Mouse (Mus musculus): ENCODE results near the gene Tgfb1i1. TPM values are rescaled to one million over a fixed set of nuclear protein-coding genes. Genes with fewer than 3 reads are reported as not detected.

Tgfb1i1 gene
- 5.0 and 5.9 TPM in 2 replicates for polyA plus RNA-seq (2012; rRNA removed)

GRCm38 (mm10) chr7:128246496-128247391 lies at the start of gene Tgfb1i1:
Tgfb1i1 (plus strand) TSS chr7:128246812.

DNA sequence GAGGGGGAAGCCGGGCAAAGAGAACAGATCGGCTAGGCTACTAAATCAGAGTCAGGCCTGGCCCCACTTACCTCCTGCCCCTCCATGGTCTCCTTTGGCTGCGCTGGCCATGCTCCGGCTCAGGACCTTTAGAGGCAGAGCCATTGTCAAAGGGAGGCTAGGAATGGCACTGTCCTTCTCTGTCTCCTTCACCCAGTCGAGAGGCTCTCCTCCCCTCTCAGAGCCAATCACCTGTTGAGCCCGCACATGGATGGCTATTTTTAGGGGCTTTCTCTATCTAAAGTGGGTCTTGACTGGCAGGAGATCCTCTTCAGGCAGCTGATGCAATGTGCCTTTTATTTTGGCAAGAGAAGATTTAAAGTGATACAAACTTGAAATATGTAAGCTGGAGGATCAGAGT lies 40.5 kb upstream of the Tgfb1i1 start, which contains the start of gene Cox6a2:
Gene Cox6a2, minus strand, starts transcription at position 236 of the 400 bp plus-strand sequence.

DNA sequence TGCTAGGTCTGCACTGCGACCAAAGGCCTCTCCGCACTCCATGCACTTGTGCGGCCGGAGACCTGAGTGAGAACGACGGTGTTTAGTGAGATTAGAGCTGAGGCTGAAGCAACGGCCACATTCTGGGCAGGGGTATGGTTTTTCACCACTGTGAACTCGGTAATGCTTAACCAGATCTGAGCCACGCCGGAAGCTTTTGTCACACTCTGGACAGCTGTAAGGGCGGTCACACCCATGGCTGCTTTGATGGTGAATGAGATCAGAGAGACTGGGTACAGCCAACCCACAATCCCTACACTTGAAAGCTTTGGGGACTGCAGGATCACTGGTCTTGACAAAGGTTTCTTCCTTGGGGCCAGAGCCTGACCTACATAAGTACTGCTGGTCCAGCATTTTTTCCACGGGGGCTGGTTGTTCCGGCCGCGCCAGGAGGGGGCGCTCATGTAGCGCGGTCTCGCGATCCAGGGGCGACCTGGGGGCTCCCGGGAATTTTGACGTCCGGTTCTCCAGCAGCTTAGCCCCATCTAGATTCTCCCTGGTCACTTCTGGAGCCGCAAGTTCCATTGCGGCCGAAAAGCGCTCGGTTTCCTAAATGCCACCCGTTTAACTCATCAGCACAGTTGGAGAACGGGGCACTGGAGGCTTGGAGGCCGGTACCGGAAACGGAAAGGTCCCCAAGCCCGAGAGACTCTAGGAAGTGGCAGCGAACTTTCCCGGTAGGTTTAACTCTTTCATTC lies 9.6 kb upstream of the Tgfb1i1 start, which contains the start of gene Armc5:
Gene Armc5, plus strand, starts transcription at position 487 of the 737 bp plus-strand sequence.

GRCm38 (mm10) chr7:128237927-128238778 lies 8.5 kb upstream of the Tgfb1i1 start, which contains the start of gene 9130023H24Rik:
9130023H24Rik (minus strand) TSS chr7:128238031.

DNA sequence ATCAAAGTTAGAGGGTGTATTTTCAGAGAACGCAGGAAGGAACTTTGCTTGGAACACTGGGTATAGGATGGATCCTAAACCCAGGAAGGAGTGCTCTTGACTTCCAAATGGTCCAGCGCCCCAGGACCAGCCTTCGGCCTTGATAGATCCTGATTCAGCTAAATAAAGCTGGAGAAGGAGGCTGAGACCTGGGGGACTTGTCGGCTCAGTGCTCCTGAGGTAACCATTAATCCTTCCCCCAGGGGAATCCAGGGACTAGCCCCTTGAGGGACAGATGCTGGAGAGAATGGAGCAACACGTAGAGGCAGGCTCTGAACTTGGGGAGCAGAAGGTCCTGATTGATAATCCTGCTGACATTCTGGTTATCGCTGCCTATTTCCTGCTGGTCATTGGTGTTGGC lies 18.8 kb downstream of the Tgfb1i1 start, which contains the start of gene Slc5a2:
Gene Slc5a2, plus strand, starts transcription at position 247 of the 400 bp plus-strand sequence.

DNA sequence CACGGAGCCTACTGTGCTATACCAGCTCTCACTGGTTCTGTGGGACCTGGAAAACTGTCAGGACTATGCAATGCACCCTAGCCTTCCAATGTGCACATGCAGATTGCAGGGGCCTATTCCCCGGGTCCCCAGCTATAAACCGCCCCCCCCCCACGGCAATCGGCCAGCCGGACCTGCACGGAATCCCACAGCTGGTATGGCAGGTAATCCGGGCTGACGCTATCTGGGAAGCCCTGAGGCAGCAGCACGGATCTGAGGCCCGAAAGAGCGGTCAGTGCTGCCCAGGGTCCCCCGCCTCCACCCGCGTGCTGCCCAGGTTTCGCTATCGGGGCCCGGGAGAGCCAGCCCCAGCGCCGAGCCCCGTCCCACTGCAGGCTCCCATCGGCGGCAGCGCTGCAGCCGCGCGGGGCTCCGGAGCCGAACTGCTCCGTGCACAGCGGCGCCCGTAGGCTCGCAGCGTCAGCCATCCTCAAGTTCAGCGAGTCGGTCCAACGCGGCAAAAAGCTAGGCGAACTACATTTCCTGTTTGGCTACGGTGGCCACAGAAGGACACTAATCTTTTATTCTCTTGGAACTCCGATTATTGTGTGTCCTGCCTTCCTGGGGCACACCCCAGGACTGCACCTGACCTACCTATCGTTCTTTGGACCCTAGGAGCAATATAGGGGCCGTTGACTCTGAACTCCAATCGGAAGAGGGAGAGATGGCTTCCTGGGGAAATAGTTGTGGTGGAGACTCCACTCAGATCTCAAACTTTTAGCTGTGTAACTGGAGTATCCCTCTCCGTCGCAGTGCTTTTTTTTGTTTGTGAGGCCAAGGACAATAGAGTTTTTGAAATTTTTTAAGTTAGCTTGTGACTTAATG lies 51.2 kb downstream of the Tgfb1i1 start, which contains the start of gene BC017158:
Gene BC017158, minus strand, starts transcription at position 554 of the 864 bp plus-strand sequence.

Other genes starting within 250 kb of the Tgfb1i1 start
- gene Trim72, start 242.9 kb upstream of the Tgfb1i1 start, polyA plus RNA-seq (2012; rRNA removed): 0.07 TPM in 2 replicates
- 11.7 and 16.8 TPM in 2 replicates for gene Itgam, start 184.2 kb upstream of the Tgfb1i1 start, polyA plus RNA-seq (2012; rRNA removed)
- gene Gm49368, start 184.1 kb upstream of the Tgfb1i1 start, polyA plus RNA-seq (2012; rRNA removed): 0.12 and 0.17 TPM in 2 replicates
- 0.24 and 0.34 TPM in 2 replicates for gene Itgax, start 117.3 kb upstream of the Tgfb1i1 start, polyA plus RNA-seq (2012; rRNA removed)
- 0.06 TPM in 2 replicates for gene Itgad, start 92.4 kb upstream of the Tgfb1i1 start, polyA plus RNA-seq (2012; rRNA removed)
- gene Cox6a2, start 40.4 kb upstream of the Tgfb1i1 start, polyA plus RNA-seq (2012; rRNA removed): 0.60 and 0.66 TPM in 2 replicates
- gene Armc5, start 9.5 kb upstream of the Tgfb1i1 start, polyA plus RNA-seq (2012; rRNA removed): 3.8 and 4.2 TPM in 2 replicates
- 0.86 and 0.96 TPM in 2 replicates for gene 9130023H24Rik, start 8.8 kb upstream of the Tgfb1i1 start, polyA plus RNA-seq (2012; rRNA removed)
- 0.58 and 0.63 TPM in 2 replicates for gene Slc5a2, start 18.8 kb downstream of the Tgfb1i1 start, polyA plus RNA-seq (2012; rRNA removed)
- gene BC017158, start 51.4 kb downstream of the Tgfb1i1 start, polyA plus RNA-seq (2012; rRNA removed): 17.0 and 18.5 TPM in 2 replicates
- gene Rgs10, start 171.9 kb downstream of the Tgfb1i1 start, polyA plus RNA-seq (2012; rRNA removed): 21.0 and 21.6 TPM in 2 replicates
- gene Tial1, start 214.9 kb downstream of the Tgfb1i1 start, polyA plus RNA-seq (2012; rRNA removed): 46.3 and 53.5 TPM in 2 replicates